In genomic region chr3:123159139-123159824, GRCm38 (mm10) we compare ENCODE assay signal across 8 mouse cellular contexts.
DNase-seq lines count a peak whose midpoint lies in the region; ATAC-seq and TF ChIP-seq lines count a peak whose summit lies in the region.
"Had no signal": no experiment of that assay in that cellular context is flagged by ENCODE, and none has a peak within 500 bp of the region (broad histone marks: within the 10 kb centered on the region; RNA-seq: fewer than 3 reads in every experiment).

No protein-coding gene starts in this region.

- peak; percentile 69; the same call in 1 of the 2 replicates for ATAC-seq in forebrain, embryonic 12.5 days (ENCODE audit: low FRiP score)
- ATAC-seq in heart, embryonic 16.5 days (replicated peaks; ENCODE audit: extremely low read depth, insufficient read depth, low FRiP score) = peak; percentile 63
- ATAC-seq in lung, postnatal 0 days = peak; percentile 70

- no peak overlapping the region for H3K27ac ChIP-seq in bone marrow, adult 2 months (ENCODE audit: control insufficient read depth, insufficient read depth, low read depth, low read length, poor library complexity)
- H3K27ac ChIP-seq in forebrain, embryonic 12.5 days = no peak overlapping the region
- no peak overlapping the region for H3K27ac ChIP-seq in heart, embryonic 16.5 days (ENCODE audit: low read length)
- H3K27ac ChIP-seq in lung, postnatal 0 days (ENCODE audit: low read length) = no peak overlapping the region
- H3K27ac ChIP-seq: limb, embryonic 15.5 days had no signal

- WGBS in bone marrow, adult 2 months = 29% methylated on average over 9 of the region's 9 CpGs
- WGBS in forebrain, embryonic 12.5 days = 39% methylated on average over 9 of the region's 9 CpGs
- WGBS in heart, embryonic 16.5 days = 30% methylated on average over 9 of the region's 9 CpGs
- WGBS in lung, postnatal 0 days = 30% methylated on average over 9 of the region's 9 CpGs

- no peaks in the 10 kb centered on the region; the same call in 1 of the 2 replicates for H3K4me1 ChIP-seq in bone marrow, adult 2 months (ENCODE audit: control insufficient read depth, insufficient read depth, low read length)
- 0 out of 2 replicates have a peak, but pooled peaks cover 2% of the 10 kb centered on the region for H3K4me1 ChIP-seq in forebrain, embryonic 12.5 days
- H3K4me1 ChIP-seq in heart, embryonic 16.5 days (ENCODE audit: control insufficient read depth, insufficient read depth, low read length) = peaks cover 17% of the 10 kb centered on the region
- no peaks in the 10 kb centered on the region for H3K4me1 ChIP-seq in lung, postnatal 0 days (ENCODE audit: insufficient read depth, low read depth, low read length)

- TF ChIP-seq CTCF in bone marrow, adult 2 months (IDR thresholded peaks at IDR 0.05; ENCODE audit: control insufficient read depth, insufficient read depth, low read length) = peak; percentile 46; the same call in 1 of the 2 replicates
- peak; percentile 90 for TF ChIP-seq CTCF in lung, postnatal 0 days (IDR thresholded peaks at IDR 0.05)

- no peak overlapping the region for H3K9ac ChIP-seq in forebrain, embryonic 12.5 days
- no peak overlapping the region for H3K9ac ChIP-seq in heart, embryonic 16.5 days (ENCODE audit: low read length)
- no peak overlapping the region for H3K9ac ChIP-seq in lung, postnatal 0 days (replicated peaks; ENCODE audit: low read depth)
- H3K9ac ChIP-seq: limb, embryonic 15.5 days had no signal

- no peak for TF ChIP-seq EP300 in lung, postnatal 0 days (IDR thresholded peaks at IDR 0.05)

- TF ChIP-seq POLR2A in bone marrow, adult 2 months (IDR thresholded peaks at IDR 0.05; ENCODE audit: borderline replicate concordance, control insufficient read depth, low read depth, low read length) = no peak

- H3K4me2 ChIP-seq in forebrain, embryonic 12.5 days = no peak overlapping the region
- H3K4me2 ChIP-seq in heart, embryonic 16.5 days (ENCODE audit: low read depth, low read length) = no peak overlapping the region
- H3K4me2 ChIP-seq in lung, postnatal 0 days (replicated peaks; ENCODE audit: low read depth, low read length) = no peak overlapping the region
- H3K4me2 ChIP-seq: limb, embryonic 15.5 days had no signal

- peak; percentile 26 for DNase-seq in Muller cell, postnatal 12 days (ENCODE audit: inconsistent ontology term)
- peak; percentile 72 to 74 for DNase-seq in kidney, postnatal 25 days
- DNase-seq in lung, postnatal 0 days (ENCODE audit: low spot score) = peak; percentile 89
- DNase-seq in right cerebral cortex, adult 2 months (ENCODE audit: low spot score in 2 of 2) = peak; percentile 59 to 69

- no peaks in the 10 kb centered on the region for H3K27me3 ChIP-seq in forebrain, embryonic 12.5 days
- H3K27me3 ChIP-seq in heart, embryonic 16.5 days (ENCODE audit: control insufficient read depth, insufficient read depth, low read length) = no peaks in the 10 kb centered on the region
- H3K27me3 ChIP-seq in lung, postnatal 0 days (replicated peaks; ENCODE audit: insufficient read depth, low read length) = no peaks in the 10 kb centered on the region
- H3K27me3 ChIP-seq: limb, embryonic 15.5 days had no signal

- H3K9me3 ChIP-seq in forebrain, embryonic 12.5 days = no peaks in the 10 kb centered on the region
- H3K9me3 ChIP-seq in heart, embryonic 16.5 days (replicated peaks; ENCODE audit: control insufficient read depth, low read length) = no peaks in the 10 kb centered on the region
- no peaks in the 10 kb centered on the region for H3K9me3 ChIP-seq in lung, postnatal 0 days (ENCODE audit: low read length)
- H3K9me3 ChIP-seq: limb, embryonic 15.5 days had no signal

- no peaks in the 10 kb centered on the region for H3K36me3 ChIP-seq in forebrain, embryonic 12.5 days (replicated peaks)
- no peaks in the 10 kb centered on the region for H3K36me3 ChIP-seq in heart, embryonic 16.5 days (ENCODE audit: control insufficient read depth, insufficient read depth)
- H3K36me3 ChIP-seq in lung, postnatal 0 days (ENCODE audit: insufficient read depth, low read length) = no peaks in the 10 kb centered on the region
- H3K36me3 ChIP-seq: limb, embryonic 15.5 days had no signal

- no peak overlapping the region for H3K4me3 ChIP-seq in bone marrow, adult 2 months (replicated peaks; ENCODE audit: control insufficient read depth, low read depth, low read length)
- H3K4me3 ChIP-seq in forebrain, embryonic 12.5 days (replicated peaks) = no peak overlapping the region
- H3K4me3 ChIP-seq in heart, embryonic 16.5 days (ENCODE audit: low read length) = no peak overlapping the region
- H3K4me3 ChIP-seq in lung, postnatal 0 days (ENCODE audit: low read depth, low read length) = no peak overlapping the region
- H3K4me3 ChIP-seq: limb, embryonic 15.5 days had no signal

Comparison
In these comparisons a context has a peak if more than half of its experiments do, and no peak if none do; other contexts are left out.
1. DNase-seq: peak in every context shown above with its lines; median percentile 89 in lung, postnatal 0 days; 73 in kidney, postnatal 25 days; 64 in right cerebral cortex, adult 2 months; 26 in Muller cell, postnatal 12 days.